Mouse (Mus musculus): Measurements from ENCODE around the gene Sfr1.

Gene Sfr1

DNA sequence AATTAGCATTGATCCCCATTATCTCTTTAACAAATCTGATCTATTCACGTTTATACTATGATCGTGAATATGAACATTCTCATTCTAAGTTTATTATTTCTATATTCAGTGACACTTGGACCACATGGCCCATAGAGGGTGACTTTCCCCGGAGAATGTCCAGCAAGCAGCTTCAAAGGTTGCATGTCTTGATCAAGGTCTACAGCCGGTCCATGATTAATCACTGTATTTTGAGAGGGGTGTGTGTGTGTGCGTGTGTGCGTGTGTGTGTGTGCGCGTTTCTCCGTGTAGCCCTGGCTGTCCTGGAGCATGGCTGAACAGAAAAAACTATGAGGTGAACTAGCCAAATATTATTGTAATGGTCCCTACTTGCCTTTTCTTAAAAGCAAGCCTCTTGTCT, 21.0 kb downstream of the Sfr1 start:
- no peak for DNase-seq (ENCODE audit: low spot score in 2 of 2)

GRCm38 (mm10) chr19:47753921-47754320, 22.4 kb downstream of the Sfr1 start:
- no peak for DNase-seq (ENCODE audit: low spot score in 2 of 2)

- DNase-seq (ENCODE audit: low spot score in 2 of 2), result no peak
Measured at GRCm38 (mm10) chr19:47754931-47755330, 23.4 kb downstream of the Sfr1 start.

DNA sequence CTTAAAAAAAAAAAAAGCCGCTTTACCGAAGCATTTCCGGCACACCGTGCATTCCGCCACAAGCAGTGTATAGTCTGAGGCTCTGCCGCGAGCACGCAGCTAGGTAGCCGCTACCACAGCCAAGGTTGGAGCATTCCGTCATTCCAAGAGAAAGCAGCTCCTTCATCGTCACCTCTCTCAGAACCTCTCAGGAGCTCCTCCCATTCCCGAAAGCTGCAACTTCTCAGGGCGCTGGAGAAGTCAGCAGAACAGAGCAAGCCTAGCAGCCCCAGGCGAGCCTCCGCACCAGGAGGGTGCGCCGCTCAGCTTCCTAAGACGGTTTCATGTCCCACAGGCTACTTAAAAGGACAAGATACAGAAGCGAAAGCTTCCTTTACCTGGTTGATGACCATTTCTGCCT, 24.1 kb downstream of the Sfr1 start:
- DNase-seq (ENCODE audit: low spot score in 2 of 2), result no peak

- DNase-seq (ENCODE audit: low spot score in 2 of 2), result no peak
Measured at GRCm38 (mm10) chr19:47777847-47778246, 46.4 kb downstream of the Sfr1 start.

GRCm38 (mm10) chr19:47780145-47780544, 48.7 kb downstream of the Sfr1 start:
- DNase-seq (ENCODE audit: low spot score in 2 of 2), result no peak

DNA sequence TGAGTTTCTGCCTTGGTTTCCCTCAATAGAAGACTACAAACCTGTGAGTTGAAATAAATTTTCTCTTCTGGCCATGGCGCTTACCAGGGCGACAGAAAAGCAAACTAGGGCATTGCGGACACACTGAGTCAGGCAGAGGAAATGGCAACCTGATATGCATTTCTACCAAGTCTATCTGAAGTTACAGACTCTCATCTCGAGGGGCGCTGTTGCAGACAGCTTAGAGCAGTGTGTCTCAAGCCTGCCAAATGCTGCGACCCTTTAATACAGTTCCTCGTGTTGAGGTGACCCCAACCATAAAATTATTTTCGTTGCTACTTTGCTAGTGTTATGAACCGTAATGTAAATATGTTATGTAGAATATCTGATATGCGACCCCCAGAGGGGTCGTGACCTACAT, 49.5 kb downstream of the Sfr1 start:
- DNase-seq (ENCODE audit: low spot score in 2 of 2), result no peak

DNA sequence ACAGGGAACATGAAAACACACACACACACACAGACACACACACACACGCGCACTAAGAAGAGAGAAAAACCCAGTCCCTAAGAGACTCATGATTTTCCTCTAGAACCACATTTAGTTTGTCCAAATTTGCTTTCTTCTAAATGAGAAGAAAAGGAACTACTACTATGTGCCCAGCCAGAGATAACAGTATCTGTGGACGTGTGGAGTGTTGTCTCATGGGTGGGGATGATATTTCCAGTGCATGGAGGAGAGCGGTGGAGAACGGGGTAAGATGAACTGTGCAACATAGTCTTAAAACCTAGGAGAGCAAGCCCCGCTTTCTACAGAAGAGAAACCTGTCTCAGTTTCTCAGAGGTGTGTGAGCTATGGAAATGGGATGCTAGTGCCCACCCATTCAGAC, 52.4 kb downstream of the Sfr1 start:
- no peak for DNase-seq (ENCODE audit: low spot score in 2 of 2)
